Mouse (Mus musculus): ENCODE data around the gene Gm5134.

The Gm5134 gene

GRCm38 (mm10) chr10:76033119-76033455 is 78.8 kb downstream of the Gm5134 start:
- no peak for DNase-seq (ENCODE audit: low spot score in 2 of 2)

- DNase-seq (ENCODE audit: low spot score in 2 of 2), result no peak
Measured at GRCm38 (mm10) chr10:76034001-76034600, 79.8 kb downstream of the Gm5134 start.

GRCm38 (mm10) chr10:76035277-76035676 is 81.0 kb downstream of the Gm5134 start:
- DNase-seq (ENCODE audit: low spot score in 2 of 2), result no peak

GRCm38 (mm10) chr10:76036962-76037361 is 82.6 kb downstream of the Gm5134 start:
- no peak for DNase-seq (ENCODE audit: low spot score in 2 of 2)

GRCm38 (mm10) chr10:76045343-76045742 is 91.0 kb downstream of the Gm5134 start:
- no peak for DNase-seq (ENCODE audit: low spot score in 2 of 2)

- DNase-seq (ENCODE audit: low spot score in 2 of 2), result no peak
Measured at GRCm38 (mm10) chr10:76046754-76047153, 92.4 kb downstream of the Gm5134 start.

GRCm38 (mm10) chr10:76047182-76047869 is 93.0 kb downstream of the Gm5134 start:
- DNase-seq (ENCODE audit: low spot score in 2 of 2), result no peak

GRCm38 (mm10) chr10:76048967-76049366 is 94.7 kb downstream of the Gm5134 start:
- DNase-seq (ENCODE audit: low spot score in 2 of 2), result no peak

GRCm38 (mm10) chr10:76051860-76052259 is 97.5 kb downstream of the Gm5134 start:
- DNase-seq (ENCODE audit: low spot score in 2 of 2), result no peak

All from frontal cortex, postnatal 10 days (tissue).